Mouse (Mus musculus): ENCODE measurements at regions not wholly inside any gene's neighbourhood (a gene's known extent, or its start where the extent isn't known, plus 50 kb on each side); places are given as distances from the start of the nearest gene placed in this dataset.

DNA sequence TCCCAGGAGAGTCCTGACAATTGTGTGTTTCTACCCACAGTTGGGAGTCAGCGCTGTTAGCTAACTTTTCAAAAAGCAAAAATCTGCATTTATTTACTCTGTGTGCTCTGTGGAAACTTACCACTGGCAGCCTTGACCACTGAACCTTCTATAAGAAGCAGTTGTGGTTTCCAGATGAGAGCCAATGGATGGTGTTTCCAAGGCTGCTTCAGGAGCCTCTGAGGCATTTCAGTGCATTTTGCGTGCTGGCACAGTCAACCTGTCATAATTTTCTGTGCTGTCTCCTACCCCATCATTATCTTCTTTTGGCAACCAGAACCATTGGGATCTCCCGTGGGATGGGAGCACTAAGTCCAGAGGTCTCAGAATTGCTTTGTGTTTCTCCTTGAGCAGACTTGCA is 60.3 kb downstream of the 4930544G11Rik start:
- no peak for DNase-seq

DNA sequence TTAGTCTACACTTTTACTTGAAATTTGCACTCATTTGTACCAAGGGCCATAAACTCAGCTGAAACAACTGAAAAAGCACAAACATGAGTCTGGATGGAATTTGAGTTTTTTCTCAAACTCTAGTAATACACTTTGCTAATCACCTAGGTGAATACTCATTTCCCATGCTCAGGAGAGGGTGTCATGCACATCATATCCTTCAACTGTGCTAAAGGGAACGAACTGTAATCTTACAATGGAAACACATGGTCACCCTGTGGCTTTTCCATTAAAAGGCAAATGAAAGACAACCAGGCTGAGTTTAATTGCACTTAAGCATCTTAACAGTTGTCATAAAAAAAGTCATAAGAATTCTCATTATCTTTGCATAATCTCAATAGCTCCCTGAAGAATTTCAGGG is 71.1 kb downstream of the 4930544G11Rik start:
- no peak for DNase-seq

DNA sequence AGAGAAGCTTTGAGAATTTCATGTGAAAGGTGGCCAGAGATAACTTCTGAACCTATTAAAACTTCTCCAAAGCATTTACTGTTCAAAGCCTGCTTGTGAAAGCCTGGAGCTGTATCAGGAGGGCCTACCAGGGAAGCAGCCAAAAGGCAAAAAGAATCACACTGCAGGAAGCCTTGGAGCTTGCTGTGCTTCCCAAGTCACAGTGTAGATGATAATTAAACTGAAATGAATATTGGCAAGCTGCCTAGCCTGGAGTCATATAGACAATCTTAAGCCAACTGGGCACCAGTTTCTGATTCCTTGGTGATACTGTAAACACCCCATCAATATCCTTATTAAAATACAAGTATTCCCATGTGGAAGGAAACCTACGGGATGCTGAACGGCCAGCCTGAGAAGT is 84.4 kb downstream of the 4930544G11Rik start:
- DNase-seq, result no peak

GRCm38 (mm10) chr6:66051852-66052251 is 99.4 kb downstream of the 4930544G11Rik start:
- DNase-seq, result no peak

GRCm38 (mm10) chr6:66052386-66052785 is 100.0 kb downstream of the 4930544G11Rik start:
- DNase-seq, result no peak

DNA sequence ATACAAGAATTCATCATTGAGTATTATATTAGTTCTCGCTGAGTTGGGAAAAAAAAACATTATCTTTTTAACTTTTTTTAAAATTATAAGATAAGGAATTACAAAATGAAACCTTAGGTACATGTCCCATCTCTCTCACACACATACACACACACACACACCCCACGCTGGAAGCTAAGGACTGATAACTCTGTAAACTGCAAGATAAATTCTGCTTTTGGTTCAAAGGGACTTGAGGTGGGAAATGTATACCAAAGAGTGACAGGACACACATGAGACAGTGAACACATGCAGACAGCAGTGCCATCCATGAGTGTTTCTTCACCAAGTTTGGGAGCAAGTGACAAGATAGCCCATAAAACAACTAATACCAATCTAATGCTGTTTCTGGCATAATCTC is 100.8 kb downstream of the 4930544G11Rik start:
- DNase-seq, result no peak

GRCm38 (mm10) chr6:66068874-66069273 is 116.5 kb downstream of the 4930544G11Rik start:
- DNase-seq, result no peak

DNA sequence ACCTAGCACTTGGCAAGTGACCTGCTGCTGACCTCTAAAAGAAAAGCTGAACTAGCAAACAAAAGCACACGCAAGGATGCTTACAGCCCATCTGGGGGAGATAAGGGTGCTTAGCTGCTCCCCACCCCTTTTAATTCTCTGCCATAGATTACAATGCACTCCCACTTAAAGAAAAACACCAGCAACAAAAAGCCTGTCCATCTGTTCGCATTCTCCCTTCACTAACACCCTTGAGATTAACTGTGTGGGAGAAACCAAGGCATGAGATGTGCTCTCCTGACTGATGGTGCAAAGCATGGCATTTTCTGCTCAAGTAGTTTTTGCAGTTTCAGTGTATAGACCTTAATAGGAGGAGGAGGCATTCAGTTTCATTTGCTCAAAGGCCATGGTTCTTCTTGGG is 125.0 kb downstream of the 4930544G11Rik start:
- peak; percentile 52 for DNase-seq

DNA sequence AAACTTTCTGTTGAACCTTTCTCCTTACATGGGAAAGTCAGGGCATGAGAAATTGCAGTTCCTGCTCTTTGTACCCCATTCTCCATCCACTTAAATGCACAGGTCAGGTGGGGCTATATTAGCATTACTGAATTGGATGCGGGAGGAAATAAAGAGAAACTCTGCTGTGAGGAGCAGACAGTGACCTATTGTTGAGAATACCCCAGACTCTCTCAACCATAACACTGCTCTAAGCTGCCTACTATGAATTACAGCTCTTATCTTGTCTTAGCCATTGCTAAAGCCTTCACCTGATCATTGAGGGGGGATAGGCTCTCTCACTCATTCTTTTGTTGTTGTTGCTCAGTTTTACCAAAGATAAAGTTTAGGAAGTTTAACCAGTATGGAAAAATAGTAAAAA is 126.4 kb downstream of the 4930544G11Rik start:
- peak; percentile 8 for DNase-seq

DNA sequence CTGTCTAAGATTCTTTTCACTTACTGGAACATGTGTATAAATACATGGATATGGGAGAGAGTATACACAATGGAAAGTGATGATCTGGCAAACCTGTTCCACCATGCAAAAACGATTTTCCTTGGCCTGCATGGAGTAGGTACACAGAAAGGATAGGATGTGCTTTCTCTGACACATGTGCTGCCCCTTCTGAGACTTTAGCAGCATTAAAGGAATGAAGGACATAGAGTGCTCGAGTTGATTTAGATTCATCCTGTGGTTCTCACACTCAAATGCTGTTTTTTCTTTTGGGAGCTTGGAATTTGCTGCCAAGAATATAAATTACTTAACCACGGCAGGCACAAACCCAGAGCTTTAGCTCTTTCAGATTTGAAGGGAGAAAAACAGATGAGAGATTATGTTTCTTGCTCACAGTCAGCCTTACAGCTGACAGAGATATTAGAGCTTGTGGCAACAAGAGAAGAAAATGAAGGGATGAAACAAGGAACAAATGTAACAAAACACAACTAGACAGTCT is 149.2 kb downstream of the 4930544G11Rik start:
- DNase-seq, result no peak

- no peak for DNase-seq
Measured at GRCm38 (mm10) chr6:66114366-66114765, 162.0 kb downstream of the 4930544G11Rik start.

- DNase-seq, result peak; percentile 96
Measured at GRCm38 (mm10) chr6:66121479-66122183, 169.2 kb downstream of the 4930544G11Rik start.

DNA sequence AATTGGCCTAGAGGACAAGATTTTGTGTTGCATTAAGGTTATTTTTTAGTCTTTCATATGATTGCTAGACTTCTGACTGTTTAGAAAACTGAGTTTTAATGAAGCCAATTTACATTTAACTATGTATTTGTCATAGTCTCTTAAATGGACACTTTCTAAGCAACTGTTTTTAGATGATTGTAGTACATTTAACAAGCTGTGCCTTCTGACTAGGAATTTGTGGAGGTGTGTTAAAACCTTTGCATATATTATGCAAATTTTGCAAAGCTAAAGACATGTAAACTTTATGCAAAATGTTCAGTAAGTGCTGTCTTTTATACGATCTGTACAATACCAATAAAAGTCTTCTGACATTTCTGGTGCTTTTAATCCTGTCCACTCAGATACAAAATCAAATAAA is 171.9 kb downstream of the 4930544G11Rik start:
- no peak for DNase-seq

DNA sequence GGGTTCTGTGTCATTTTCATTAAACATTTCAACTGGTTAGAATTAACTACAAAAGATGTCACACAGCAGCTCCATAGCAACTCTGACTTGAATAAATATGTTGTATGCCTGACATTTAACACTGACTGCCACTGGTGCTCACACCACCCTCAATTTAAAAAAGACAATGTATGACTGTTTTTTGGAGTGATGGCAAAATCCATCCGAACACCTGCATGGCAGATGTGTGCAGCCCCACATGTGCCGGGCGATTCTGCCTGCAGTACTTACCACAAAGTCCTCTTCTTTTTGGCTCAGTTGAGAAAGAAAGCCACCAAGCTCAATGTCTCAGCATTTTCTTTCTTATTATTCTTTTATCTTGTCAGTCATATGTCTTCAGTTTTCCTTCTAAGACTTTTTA is 199.4 kb downstream of the 4930544G11Rik start:
- no peak for DNase-seq

- DNase-seq, result no peak
Measured at GRCm38 (mm10) chr6:66154831-66155230, 202.4 kb downstream of the 4930544G11Rik start.

DNA sequence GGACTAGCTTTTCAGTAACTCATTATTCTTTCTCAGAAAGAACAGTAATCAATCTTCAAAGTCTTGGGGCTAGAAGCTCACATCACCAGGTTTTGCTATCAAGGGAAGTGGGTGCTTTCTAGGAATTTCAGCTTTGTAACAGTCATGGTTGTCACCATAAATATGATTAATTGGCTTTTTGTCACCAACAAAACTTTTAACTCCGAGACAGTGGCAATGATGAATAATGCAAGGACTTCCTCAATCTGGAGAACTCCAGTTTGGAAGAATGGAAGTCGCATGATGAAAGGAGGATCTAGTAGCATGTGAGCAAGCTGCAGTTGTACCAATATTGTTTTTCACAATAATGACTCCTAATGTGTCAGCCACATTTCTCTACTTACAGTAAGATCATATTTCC is 208.4 kb downstream of the 4930544G11Rik start:
- DNase-seq, result no peak

GRCm38 (mm10) chr6:66168913-66169312 is 216.5 kb downstream of the 4930544G11Rik start:
- DNase-seq, result no peak

GRCm38 (mm10) chr6:66197990-66198389 is 245.6 kb downstream of the 4930544G11Rik start:
- peak; percentile 11 for DNase-seq

DNA sequence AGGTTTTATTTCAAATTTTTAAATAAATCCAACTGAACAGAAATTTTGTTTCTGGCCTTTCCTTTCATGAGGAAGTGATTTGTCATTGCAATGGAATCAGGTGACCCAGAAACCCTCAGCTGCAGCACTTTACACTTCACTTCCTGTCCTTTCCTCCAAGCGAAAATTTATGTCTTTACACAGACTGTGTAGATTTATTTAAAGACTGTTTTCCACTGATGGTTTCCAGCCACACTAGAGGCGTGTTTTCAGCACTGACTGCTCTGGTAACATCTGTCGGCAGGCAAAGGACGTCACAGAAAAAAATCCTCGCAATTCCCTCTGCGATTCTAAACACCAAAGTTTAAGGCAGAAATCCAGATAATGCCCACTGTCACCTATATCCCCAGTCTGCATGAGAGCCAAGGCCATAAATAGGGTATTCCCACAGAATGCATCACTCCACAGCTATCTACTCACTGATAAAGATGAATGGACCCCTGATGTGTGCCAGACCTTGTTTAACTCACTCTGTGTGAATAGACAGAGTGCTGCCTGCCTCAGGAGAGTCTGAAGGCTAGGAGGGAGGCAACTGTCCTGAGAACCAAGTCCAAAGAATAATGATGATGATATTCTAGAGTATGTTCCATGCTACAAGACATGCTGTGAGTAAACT is 247.9 kb downstream of the 4930544G11Rik start:
- peak; percentile 24 for DNase-seq

DNA sequence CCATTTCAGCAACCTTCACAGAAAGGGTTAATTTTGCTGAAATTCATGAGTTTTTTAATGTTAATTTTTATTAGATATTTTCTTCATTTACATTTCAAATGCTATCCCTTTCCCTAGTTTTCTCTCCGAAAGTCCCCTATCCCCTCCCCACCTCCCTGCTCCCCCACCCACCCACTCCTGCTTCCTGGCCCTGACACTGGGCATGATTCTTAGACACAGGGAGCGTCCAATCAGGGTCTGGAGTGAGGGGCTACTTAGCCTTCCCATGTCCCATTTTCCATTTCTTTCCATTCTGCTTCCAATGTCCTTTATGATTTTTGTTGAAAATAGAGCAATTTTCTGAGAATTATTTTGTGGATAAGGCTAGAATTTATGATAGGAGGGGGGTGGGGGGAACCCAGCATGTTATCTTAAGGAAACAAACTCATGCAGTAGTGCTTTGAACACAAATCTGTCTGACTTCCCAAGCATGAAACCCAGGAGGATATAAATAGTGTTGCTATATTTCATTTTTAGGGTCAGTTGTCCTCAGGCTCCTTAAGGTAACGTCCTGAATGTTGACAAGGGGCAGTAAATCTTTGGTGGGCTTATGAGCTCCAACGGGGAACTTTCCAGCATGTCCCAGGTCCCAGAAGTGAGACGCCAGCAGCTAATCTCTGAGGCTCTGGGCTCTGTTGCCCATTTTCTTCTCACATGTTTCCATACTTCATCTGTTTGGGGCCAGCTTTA is 254.0 kb downstream of the 4930544G11Rik start:
- DNase-seq, result no peak

DNA sequence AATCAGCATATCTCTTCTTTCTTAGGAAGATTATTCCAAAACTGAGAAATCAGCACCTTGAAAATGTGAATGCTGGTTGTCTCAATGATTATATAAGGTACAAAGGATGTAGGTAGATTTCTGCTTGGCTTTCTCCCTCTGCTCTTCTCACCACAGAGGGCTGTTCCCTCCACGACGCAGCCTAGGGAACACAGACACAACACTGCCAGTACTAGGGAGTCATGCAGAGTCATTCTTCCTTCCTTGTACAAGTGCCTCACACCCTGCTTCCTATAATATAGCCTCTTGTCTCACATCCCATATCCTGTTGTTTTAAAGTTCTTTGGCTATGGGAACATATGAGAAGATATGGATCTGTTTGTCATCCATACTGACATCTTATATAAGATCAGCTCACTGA is 265.1 kb downstream of the 4930544G11Rik start:
- no peak for DNase-seq

DNA sequence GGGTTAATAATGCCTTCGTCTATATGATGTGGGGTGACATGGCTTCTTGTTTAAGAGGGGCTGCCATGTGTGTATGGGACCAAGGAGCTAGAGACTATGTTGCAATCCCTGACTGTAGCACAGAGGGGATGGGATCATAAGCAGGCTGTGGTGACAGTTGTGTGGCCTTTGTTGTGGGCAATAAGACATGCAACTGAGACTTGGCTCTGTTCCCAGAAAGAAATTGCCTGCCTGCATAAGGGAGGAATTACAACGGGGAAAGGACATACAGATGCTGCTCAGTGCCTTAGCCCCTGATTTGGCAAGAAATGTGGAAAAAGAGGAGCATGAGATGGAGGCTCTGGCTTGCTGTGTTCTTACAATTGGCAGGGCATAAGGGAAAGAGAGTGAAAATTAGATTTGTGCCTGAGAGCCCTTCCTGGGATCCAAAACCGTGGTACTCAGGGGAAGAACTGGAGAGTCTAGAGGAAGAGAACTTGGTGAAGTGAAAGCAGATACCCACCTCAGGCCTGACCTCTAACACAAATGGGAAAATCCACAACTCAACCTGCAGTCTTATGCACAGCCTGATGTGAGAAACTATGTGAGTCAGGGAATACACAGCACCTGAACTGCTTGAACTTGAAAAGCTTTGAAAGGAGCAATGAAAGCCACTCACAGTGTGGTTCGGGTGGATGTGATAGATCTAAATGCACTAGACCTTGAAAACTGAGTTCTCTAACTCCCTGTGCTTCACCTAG is 271.9 kb downstream of the 4930544G11Rik start:
- DNase-seq, result peak; percentile 82

GRCm38 (mm10) chr6:66236368-66236767 is 284.0 kb downstream of the 4930544G11Rik start:
- no peak for DNase-seq

Data from retina, postnatal 1 day (tissue).